Mouse (Mus musculus): ENCODE results near the gene Phldb1. TPM values are rescaled to one million over a fixed set of nuclear protein-coding genes. Genes with fewer than 3 reads are reported as not detected.
A peak's percentile ranks its signal among the peaks of the same experiment; 100 is the strongest.
"Not testable (repeated sequence)": the region's sequence is repeated elsewhere in the genome, so short reads cannot be mapped to it uniquely, and the experiment has no call there.

Phldb1 gene
- total RNA-seq, 2 experiments from 2014 or later = 29.3 to 32.1 TPM

- intact Hi-C loops (cut with DNase I) = loop anchor here (1.0 to 5.0 kb wide), 3 partner anchors 30 to 92 kb away; no protein-coding TSS in a partner anchor
- Histone ChIP-seq H3K4me3 (peak overlapping the region; percentile 79), H3K27ac (peak overlapping the region; percentile 46)
- peak; percentile 70 for DNase-seq
- TF ChIP-seq CTCF (IDR thresholded peaks at IDR 0.05) = peak; percentile 84
Measured at GRCm38 (mm10) chr9:44655098-44656066, 79.6 kb downstream of the Phldb1 start.

GRCm38 (mm10) chr9:44653896-44654295 lies 81.1 kb downstream of the Phldb1 start:
- intact Hi-C loops (cut with DNase I) = loop anchor here (2.0 kb wide), 1 partner anchor 151 kb away; no protein-coding TSS in a partner anchor
- no peak for DNase-seq
- TF ChIP-seq CTCF (IDR thresholded peaks at IDR 0.05) = no peak

GRCm38 (mm10) chr9:44652027-44652426 lies 83.0 kb downstream of the Phldb1 start:
- peak; percentile 93 for TF ChIP-seq CTCF (IDR thresholded peaks at IDR 0.05)
- intact Hi-C loops (cut with DNase I) = loop anchor here (1.0 to 2.0 kb wide), 2 partner anchors 149 to 198 kb away; partner anchors contain the start of gene Upk2
- Histone ChIP-seq H3K27ac (no peak overlapping the region), H3K4me3 (no peak overlapping the region)
- DNase-seq = peak; percentile 86

More at GRCm38 (mm10) chr9:44653896-44654295, 81.1 kb downstream of the Phldb1 start:
- Histone ChIP-seq H3K4me3 (no peak overlapping the region), H3K27ac (no peak overlapping the region)

GRCm38 (mm10) chr9:44648881-44649281 lies 86.1 kb downstream of the Phldb1 start:
- DNase-seq = no peak
- TF ChIP-seq CTCF (IDR thresholded peaks at IDR 0.05) = no peak
- Histone ChIP-seq H3K4me3 (no peak overlapping the region), H3K27ac (no peak overlapping the region)
- intact Hi-C loops (cut with DNase I) = no loop called here

- no peak for DNase-seq
- Histone ChIP-seq H3K4me3 (no peak overlapping the region), H3K27ac (no peak overlapping the region)
- no peak for TF ChIP-seq CTCF (IDR thresholded peaks at IDR 0.05)
- intact Hi-C loops (cut with DNase I) = no loop called here
Measured at GRCm38 (mm10) chr9:44647656-44648055, 87.3 kb downstream of the Phldb1 start.

- DNase-seq = no peak
- TF ChIP-seq CTCF (IDR thresholded peaks at IDR 0.05) = no peak
- H3K4me3 ChIP-seq = no peak overlapping the region
- no peak overlapping the region for H3K27ac ChIP-seq
- intact Hi-C loops (cut with DNase I) = no loop called here
Measured at GRCm38 (mm10) chr9:44647026-44647425, 88.0 kb downstream of the Phldb1 start.

- no peak for DNase-seq
- Histone ChIP-seq H3K27ac (no peak overlapping the region), H3K4me3 (no peak overlapping the region)
- no peak for TF ChIP-seq CTCF (IDR thresholded peaks at IDR 0.05)
- intact Hi-C loops (cut with DNase I) = no loop called here
Measured at GRCm38 (mm10) chr9:44646366-44646765, 88.6 kb downstream of the Phldb1 start.

- no peak overlapping the region for H3K27ac ChIP-seq
- TF ChIP-seq CTCF (IDR thresholded peaks at IDR 0.05) = no peak
- H3K4me3 ChIP-seq = no peak overlapping the region
- DNase-seq = peak; percentile 41
- intact Hi-C loops (cut with DNase I) = no loop called here
Measured at GRCm38 (mm10) chr9:44645924-44646323, 89.1 kb downstream of the Phldb1 start.

GRCm38 (mm10) chr9:44645481-44645880 lies 89.5 kb downstream of the Phldb1 start:
- intact Hi-C loops (cut with DNase I) = no loop called here
- TF ChIP-seq CTCF (IDR thresholded peaks at IDR 0.05) = peak; percentile 30; the same call in 1 of the 2 replicates
- Histone ChIP-seq H3K27ac (no peak overlapping the region), H3K4me3 (no peak overlapping the region)
- DNase-seq = peak; percentile 84

GRCm38 (mm10) chr9:44644186-44644585 lies 90.8 kb downstream of the Phldb1 start:
- no peak overlapping the region for H3K27ac ChIP-seq
- TF ChIP-seq CTCF (IDR thresholded peaks at IDR 0.05) = no peak
- no peak overlapping the region for H3K4me3 ChIP-seq
- no peak for DNase-seq
- intact Hi-C loops (cut with DNase I) = no loop called here

- no peak overlapping the region for H3K27ac ChIP-seq
- no peak for TF ChIP-seq CTCF (IDR thresholded peaks at IDR 0.05)
- H3K4me3 ChIP-seq = no peak overlapping the region
- intact Hi-C loops (cut with DNase I) = no loop called here
- DNase-seq = no peak
Measured at GRCm38 (mm10) chr9:44643103-44643502, 91.9 kb downstream of the Phldb1 start.

GRCm38 (mm10) chr9:44641616-44642015 lies 93.4 kb downstream of the Phldb1 start:
- TF ChIP-seq CTCF (IDR thresholded peaks at IDR 0.05) = no peak
- Histone ChIP-seq H3K27ac (no peak overlapping the region), H3K4me3 (no peak overlapping the region)
- DNase-seq = no peak
- intact Hi-C loops (cut with DNase I) = no loop called here

- H3K4me3 ChIP-seq = no peak overlapping the region
- H3K27ac ChIP-seq = 0 out of 2 replicates have a peak overlapping the region, but pooled peaks have one; percentile 41
- TF ChIP-seq CTCF (IDR thresholded peaks at IDR 0.05) = no peak
- intact Hi-C loops (cut with DNase I) = no loop called here
- DNase-seq = no peak
Measured at GRCm38 (mm10) chr9:44640646-44641357, 94.2 kb downstream of the Phldb1 start.

- peak; percentile 39 for DNase-seq
- intact Hi-C loops (cut with DNase I); H3K4me3 ChIP-seq: not testable (repeated sequence)
- H3K27ac ChIP-seq = peak overlapping the region; percentile 41; the same call in 1 of the 2 replicates
Measured at GRCm38 (mm10) chr9:44640028-44640427, 95.0 kb downstream of the Phldb1 start.

GRCm38 (mm10) chr9:44638726-44639125 lies 96.3 kb downstream of the Phldb1 start:
- H3K27ac ChIP-seq = peak overlapping the region; percentile 6; the same call in 1 of the 2 replicates
- H3K4me3 ChIP-seq; intact Hi-C loops (cut with DNase I): not testable (repeated sequence)
- peak; percentile 53 for DNase-seq

Data from gastrocnemius, adult 2 months (tissue).